Mouse (Mus musculus): ENCODE results near the gene Plxna4.

The Plxna4 gene

GRCm38 (mm10) chr6:32260341-32260740, 327.7 kb downstream of the Plxna4 start:
- no peak for DNase-seq (ENCODE audit: low read depth, low spot score)

GRCm38 (mm10) chr6:32255191-32255590, 332.8 kb downstream of the Plxna4 start:
- no peak for DNase-seq (ENCODE audit: low read depth, low spot score)

GRCm38 (mm10) chr6:32252168-32252567, 335.8 kb downstream of the Plxna4 start:
- DNase-seq (ENCODE audit: low read depth, low spot score): no peak

DNA sequence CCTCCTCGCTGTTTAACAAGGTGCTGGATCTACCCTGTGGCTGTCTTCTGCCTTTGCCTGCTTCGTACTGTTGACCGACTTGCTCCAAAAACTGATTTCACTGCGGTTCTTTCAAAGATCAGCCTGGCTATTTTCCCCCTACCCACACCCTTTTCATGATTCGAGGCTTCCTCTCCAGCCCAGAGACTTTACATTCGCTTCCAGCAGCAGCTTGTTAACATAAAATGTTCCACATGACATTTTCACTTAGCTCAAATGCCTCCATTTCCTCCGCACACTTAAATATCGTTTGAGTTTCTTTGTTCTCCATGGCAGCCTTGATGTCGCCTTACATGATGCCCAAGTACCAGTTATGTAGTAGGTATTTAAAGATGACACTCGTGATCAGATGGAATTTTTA, 336.3 kb downstream of the Plxna4 start:
- DNase-seq (ENCODE audit: low read depth, low spot score): no peak

DNA sequence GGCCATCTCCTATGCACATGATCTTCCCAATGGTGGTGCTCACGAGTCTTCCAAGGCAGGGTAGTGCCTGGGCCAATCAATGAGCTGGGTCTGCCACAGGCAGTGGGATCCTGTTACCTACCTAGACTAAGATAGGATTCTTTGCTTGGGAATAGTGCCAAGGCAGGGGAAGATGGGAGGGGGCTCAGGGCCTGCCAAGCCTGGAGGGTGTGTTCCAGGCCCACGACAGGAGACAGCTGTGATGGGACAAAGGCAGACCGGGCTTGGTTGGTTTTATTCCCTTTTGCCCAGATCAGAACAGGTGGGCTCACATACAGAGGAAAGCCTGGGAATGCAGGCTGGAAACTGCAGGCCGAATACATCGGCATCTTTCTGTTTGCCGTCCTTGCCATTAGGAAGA, 342.0 kb downstream of the Plxna4 start:
- no peak for DNase-seq (ENCODE audit: low read depth, low spot score)

GRCm38 (mm10) chr6:32243040-32243439, 345.0 kb downstream of the Plxna4 start:
- DNase-seq (ENCODE audit: low read depth, low spot score): no peak

DNA sequence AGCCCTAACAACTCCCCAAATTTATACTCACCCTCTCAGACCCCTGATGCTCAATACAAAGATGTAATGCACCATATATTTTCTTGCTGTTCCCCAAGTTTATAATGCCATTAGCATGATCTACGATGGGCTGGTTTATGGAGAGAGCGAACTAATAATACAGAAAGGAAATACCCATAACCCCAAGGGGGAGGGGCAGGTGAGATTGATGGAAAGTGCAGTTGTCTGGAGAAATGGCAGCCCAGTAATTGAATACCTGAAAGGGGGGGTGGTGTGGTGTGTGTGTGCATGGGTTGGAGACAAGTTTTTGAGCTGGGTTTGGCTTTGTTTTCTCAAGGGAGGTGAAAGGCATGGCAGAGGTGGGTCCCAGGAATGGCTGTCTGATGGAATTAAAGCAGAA, 356.6 kb downstream of the Plxna4 start:
- peak; percentile 19 for DNase-seq (ENCODE audit: low read depth, low spot score)

- no peak for DNase-seq (ENCODE audit: low read depth, low spot score)
Measured at GRCm38 (mm10) chr6:32226636-32227035, 361.4 kb downstream of the Plxna4 start.

GRCm38 (mm10) chr6:32224007-32224703, 363.8 kb downstream of the Plxna4 start:
- no peak for DNase-seq (ENCODE audit: low read depth, low spot score)

DNA sequence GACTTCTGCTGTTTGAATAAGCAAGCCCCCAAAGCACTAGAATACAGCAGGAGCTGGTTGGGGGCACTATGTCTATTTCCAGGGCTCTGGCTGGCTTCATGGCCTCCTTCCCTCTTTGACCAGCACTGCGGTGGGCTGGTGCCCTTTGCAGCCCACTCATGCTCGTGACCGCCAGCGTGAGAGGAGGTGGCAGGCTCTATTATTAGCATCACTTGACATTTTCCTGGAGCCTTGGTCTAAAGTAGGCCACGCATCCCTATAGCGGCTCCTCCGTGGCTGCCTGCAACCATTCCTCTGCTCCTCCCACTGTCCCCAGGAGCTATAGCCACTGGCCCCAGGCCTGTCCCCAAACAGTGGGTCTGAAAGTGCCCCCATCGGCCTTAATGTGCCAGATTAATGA, 367.2 kb downstream of the Plxna4 start:
- no peak for DNase-seq (ENCODE audit: low read depth, low spot score)

GRCm38 (mm10) chr6:32218544-32218943, 369.4 kb downstream of the Plxna4 start:
- no peak for DNase-seq (ENCODE audit: low read depth, low spot score)

GRCm38 (mm10) chr6:32212439-32212838, 375.6 kb downstream of the Plxna4 start:
- DNase-seq (ENCODE audit: low read depth, low spot score): no peak

- no peak for DNase-seq (ENCODE audit: low read depth, low spot score)
Measured at GRCm38 (mm10) chr6:32210139-32210538, 377.9 kb downstream of the Plxna4 start.

- DNase-seq (ENCODE audit: low read depth, low spot score): no peak
Measured at GRCm38 (mm10) chr6:32208951-32209350, 379.0 kb downstream of the Plxna4 start.

GRCm38 (mm10) chr6:32204253-32204652, 383.7 kb downstream of the Plxna4 start:
- no peak for DNase-seq (ENCODE audit: low read depth, low spot score)

GRCm38 (mm10) chr6:32203389-32203788, 384.6 kb downstream of the Plxna4 start:
- DNase-seq (ENCODE audit: low read depth, low spot score): no peak

- no peak for DNase-seq (ENCODE audit: low read depth, low spot score)
Measured at GRCm38 (mm10) chr6:32202664-32203192, 385.3 kb downstream of the Plxna4 start.

DNA sequence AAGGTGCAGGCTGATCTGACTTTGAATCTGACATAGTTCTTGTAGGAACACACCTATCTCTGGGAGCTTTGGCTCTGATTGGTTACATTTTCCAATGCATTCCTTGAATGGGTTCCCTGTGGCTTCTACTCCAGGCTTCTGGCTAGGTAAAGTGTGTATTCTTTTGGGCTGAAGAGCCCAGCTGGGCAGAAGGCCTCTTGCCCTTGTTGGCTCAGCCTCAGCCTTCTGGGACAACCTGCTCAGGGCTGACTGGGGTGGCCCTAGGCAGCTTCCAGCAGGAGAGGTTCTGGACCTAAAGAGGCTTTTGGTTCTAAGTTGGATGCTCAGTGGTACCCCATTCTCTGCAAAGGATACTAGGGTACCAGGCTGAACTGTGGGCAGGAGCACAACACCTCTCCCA, 386.5 kb downstream of the Plxna4 start:
- DNase-seq (ENCODE audit: low read depth, low spot score): no peak

DNA sequence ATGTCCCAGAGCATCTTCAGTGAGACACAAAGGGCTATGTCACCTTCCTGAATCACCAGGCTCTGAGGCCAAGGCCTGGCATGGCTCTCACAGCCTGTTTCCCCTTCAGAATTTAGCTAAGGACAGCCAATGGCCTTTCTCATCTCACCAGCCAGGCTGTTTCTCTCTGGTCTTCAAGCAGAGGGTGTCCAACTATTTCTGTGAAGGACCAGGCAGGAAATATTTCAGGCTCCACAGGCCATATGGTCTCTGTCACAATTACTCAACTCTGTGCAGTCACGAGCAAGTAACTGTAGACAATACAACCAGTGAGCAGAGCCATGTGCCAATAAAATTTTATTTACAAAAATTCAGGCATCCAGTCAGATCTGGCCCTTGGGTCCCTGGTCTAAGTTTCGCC, 388.4 kb downstream of the Plxna4 start:
- no peak for DNase-seq (ENCODE audit: low read depth, low spot score)

GRCm38 (mm10) chr6:32196913-32197312, 391.1 kb downstream of the Plxna4 start:
- DNase-seq (ENCODE audit: low read depth, low spot score): no peak

DNA sequence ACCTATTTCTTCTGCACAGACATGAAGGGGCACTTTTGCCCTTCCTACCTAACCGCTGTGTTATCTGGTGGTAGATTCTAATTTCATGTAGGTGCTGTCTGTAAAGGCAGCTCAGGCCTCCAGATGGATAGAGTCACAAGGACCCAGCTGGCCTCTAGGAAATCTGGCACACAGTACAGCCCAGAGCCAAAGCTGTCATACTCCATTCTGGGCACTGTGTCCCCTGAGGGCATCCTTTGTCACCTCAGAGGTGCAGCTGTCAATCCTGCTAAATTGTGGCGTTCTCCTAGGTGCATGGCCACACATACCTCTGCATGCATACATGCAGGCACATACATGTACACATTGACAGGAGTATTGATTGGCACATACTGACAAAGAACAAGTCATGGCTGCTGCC, 394.9 kb downstream of the Plxna4 start:
- no peak for DNase-seq (ENCODE audit: low read depth, low spot score)

DNA sequence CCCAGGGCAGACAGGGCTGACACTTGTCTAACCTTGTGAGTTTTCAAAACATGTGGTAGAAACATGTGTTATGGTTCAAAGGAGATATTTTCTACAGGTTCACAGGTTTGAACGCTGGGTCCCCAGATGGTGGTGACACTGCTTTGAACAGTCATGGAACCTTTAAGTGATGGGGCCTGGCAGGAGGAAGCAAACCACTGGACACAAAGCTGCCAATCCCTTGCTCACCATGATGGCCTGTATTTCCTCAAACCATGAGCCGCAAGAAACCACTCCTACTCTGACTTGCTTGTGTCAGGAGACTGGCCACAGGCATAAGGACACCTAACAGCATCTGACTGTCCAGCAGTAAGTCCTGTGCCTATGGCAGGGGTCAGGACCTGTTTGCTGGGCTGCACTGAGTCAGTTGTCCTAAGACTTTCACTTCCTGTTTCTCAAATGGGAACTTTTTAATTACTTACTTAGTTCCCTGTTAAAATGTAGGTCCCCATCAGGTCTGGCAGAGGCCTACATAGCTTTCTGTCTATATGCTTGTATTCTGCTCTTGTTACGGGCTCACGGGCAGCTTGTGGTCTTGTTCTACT, 403.5 kb downstream of the Plxna4 start:
- no peak for DNase-seq (ENCODE audit: low read depth, low spot score)

GRCm38 (mm10) chr6:32183651-32184185, 404.3 kb downstream of the Plxna4 start:
- no peak for DNase-seq (ENCODE audit: low read depth, low spot score)

Data from embryo, embryonic 11.5 days (tissue).